Mouse (Mus musculus): Measurements from ENCODE around the gene Vstm2b.

GRCm38 (mm10) chr7:40939371-40939770 lies 41.2 kb downstream of the Vstm2b start:
- TF ChIP-seq POLR2A (IDR thresholded peaks at IDR 0.05; ENCODE audit: borderline replicate concordance, extremely low read depth, low read depth, low read length) (no peak), CTCF (IDR thresholded peaks at IDR 0.05; ENCODE audit: insufficient read depth, low read length) (no peak)
